Mouse (Mus musculus): ENCODE results near the gene Ahcyl2. TPM values are rescaled to one million over a fixed set of nuclear protein-coding genes. Genes with fewer than 3 reads are reported as not detected.
"Not testable (repeated sequence)": the region's sequence is repeated elsewhere in the genome, so short reads cannot be mapped to it uniquely, and the experiment has no call there.

Gene Ahcyl2
- polyA plus RNA-seq, 1 experiment from 2014 or later, result 9.5 TPM

DNA sequence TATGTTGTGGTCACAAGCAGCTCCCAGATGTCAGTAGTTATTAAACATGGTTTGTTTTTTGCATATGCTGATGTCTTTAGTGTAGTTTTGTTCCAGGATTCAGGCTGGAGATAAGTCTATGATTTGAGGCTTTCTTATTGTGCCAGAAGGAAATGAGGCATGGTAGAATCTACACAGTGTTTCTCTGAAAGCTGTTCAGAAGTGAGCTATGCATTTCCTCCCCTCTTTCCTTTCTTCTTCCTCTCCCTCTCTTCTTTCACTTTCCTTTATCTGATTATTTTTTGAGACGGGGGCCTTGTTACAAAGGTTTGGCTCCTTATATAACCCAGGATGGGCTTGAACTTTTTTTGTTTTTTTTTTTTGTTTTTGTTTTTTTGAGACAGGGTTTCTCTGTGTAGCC is 25.7 kb downstream of the Ahcyl2 start:
- WGBS, result 69% methylated on average over 1 of the region's 1 CpGs
- Histone ChIP-seq H3K9ac (no peak overlapping the region), H3K4me3 (no peak overlapping the region), H3K9me3 (no peaks in the 10 kb centered on the region), H3K4me2 (no peak overlapping the region), H3K4me1 (no peaks in the 10 kb centered on the region), H3K36me3 (no peaks in the 10 kb centered on the region), H3K27me3 (no peaks in the 10 kb centered on the region), H3K27ac (no peak overlapping the region)
- ATAC-seq (ENCODE audit: borderline replicate concordance, extremely low read depth, low FRiP score, low TSS enrichment), result no peak

GRCm38 (mm10) chr6:29794582-29794981 is 26.8 kb downstream of the Ahcyl2 start:
- Histone ChIP-seq H3K27ac (no peak overlapping the region), H3K4me1 (no peaks in the 10 kb centered on the region), H3K9ac (no peak overlapping the region), H3K27me3 (no peaks in the 10 kb centered on the region), H3K9me3 (no peaks in the 10 kb centered on the region), H3K4me3 (no peak overlapping the region), H3K4me2 (no peak overlapping the region), H3K36me3 (no peaks in the 10 kb centered on the region)
- ATAC-seq (ENCODE audit: borderline replicate concordance, extremely low read depth, low FRiP score, low TSS enrichment), result no peak
- 79% methylated on average over 6 of the region's 6 CpGs for WGBS

DNA sequence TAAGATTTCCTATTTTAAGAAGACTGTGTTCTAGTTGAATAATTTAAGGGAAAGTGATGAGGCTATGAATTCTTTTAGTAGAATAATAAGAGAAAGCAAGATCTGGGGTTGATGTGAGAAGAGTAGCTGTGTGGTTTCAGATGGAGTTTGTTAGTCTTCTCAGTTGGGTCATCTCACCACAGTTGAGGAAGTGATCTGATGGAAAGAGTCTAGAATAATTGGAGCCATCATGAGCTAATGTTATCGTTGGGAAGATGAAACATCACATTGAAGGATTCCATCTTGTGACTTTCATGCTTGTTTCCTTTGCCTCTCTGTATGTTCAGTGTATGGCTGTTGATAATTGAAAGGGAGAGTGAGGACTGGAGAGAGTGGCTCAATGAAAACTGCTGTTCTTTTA is 35.2 kb downstream of the Ahcyl2 start:
- Histone ChIP-seq H3K36me3 (no peaks in the 10 kb centered on the region), H3K27ac (no peak overlapping the region), H3K9ac (no peak overlapping the region), H3K4me2 (no peak overlapping the region), H3K27me3 (no peaks in the 10 kb centered on the region), H3K4me3 (no peak overlapping the region), H3K9me3 (no peaks in the 10 kb centered on the region), H3K4me1 (no peaks in the 10 kb centered on the region)
- no peak for ATAC-seq (ENCODE audit: borderline replicate concordance, extremely low read depth, low FRiP score, low TSS enrichment)
- 84% methylated on average over 1 of the region's 1 CpGs for WGBS

DNA sequence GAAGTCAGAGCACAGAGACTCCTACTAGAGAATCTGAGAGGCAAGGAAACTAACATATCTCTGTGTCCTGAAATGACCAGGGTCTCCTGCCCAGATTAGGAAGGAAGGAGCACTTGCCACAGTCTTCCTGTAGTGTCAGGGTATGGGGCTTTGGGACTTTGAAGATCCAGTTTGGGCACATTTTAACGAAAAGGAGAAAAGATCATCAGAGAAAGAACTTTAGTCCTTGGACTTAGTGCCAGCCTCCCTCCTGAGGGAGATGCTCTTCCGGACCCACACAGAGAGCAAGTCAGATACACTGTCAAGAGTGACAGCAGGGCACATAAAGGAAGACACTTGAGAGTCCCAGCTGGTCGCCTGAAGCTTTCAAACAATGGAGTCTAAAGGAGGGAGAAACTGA is 36.2 kb downstream of the Ahcyl2 start:
- Histone ChIP-seq H3K27ac (no peak overlapping the region), H3K9me3 (no peaks in the 10 kb centered on the region), H3K4me2 (no peak overlapping the region), H3K9ac (no peak overlapping the region), H3K4me1 (no peaks in the 10 kb centered on the region), H3K4me3 (no peak overlapping the region), H3K36me3 (no peaks in the 10 kb centered on the region), H3K27me3 (no peaks in the 10 kb centered on the region)
- no peak for ATAC-seq (ENCODE audit: borderline replicate concordance, extremely low read depth, low FRiP score, low TSS enrichment)
- WGBS, result 52% methylated on average over 3 of the region's 3 CpGs

DNA sequence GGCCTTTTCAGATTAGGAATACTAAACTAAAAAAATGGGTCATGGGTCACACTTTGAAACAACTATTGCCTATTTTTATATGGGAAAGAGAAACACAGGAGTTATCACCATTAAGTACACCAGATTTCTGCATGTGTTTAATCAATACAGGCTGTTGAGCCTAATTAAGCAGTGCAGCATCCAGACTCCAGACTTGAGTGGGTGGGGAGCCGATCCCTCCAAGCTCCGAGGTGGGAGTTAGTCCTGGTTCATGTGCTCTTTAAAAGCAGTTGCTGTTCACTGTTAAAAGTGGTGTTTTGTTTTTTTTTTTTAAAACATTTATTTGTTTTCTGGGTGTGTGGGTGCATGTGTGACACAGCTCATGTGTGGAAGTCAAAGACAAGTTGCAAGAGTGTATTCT is 37.6 kb downstream of the Ahcyl2 start:
- no peak for ATAC-seq (ENCODE audit: borderline replicate concordance, extremely low read depth, low FRiP score, low TSS enrichment)
- Histone ChIP-seq H3K9ac (no peak overlapping the region), H3K4me3 (no peak overlapping the region), H3K4me2 (no peak overlapping the region), H3K27me3 (no peaks in the 10 kb centered on the region), H3K27ac (no peak overlapping the region), H3K4me1 (no peaks in the 10 kb centered on the region), H3K36me3 (no peaks in the 10 kb centered on the region), H3K9me3 (no peaks in the 10 kb centered on the region)
- WGBS, result 82% methylated on average over 2 of the region's 2 CpGs

DNA sequence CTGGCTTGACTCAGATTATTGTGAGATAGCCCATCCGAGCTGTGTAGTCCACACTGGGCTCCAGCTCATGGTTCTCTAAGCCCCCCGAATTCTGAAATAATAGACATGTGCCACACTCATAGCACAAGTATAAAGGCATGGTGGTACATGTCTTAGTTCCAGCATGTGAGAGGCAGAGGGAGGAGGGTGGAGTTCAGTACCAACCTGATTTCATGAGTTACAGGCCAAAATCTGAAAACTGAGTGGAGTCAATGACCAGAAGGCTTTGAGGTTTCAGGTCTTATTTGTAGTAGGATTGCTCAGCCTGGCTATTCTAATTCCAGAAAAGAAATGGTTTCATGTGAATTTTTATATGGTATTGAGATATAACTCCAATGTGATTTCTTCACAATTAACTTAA is 44.3 kb downstream of the Ahcyl2 start:
- H3K9ac ChIP-seq, result no peak overlapping the region
- H3K27ac ChIP-seq, result no peak overlapping the region
- no peaks in the 10 kb centered on the region for H3K4me1 ChIP-seq
- 86% methylated on average over 2 of the region's 2 CpGs for WGBS
- H3K27me3 ChIP-seq, result no peaks in the 10 kb centered on the region
- no peaks in the 10 kb centered on the region for H3K36me3 ChIP-seq
- no peak for ATAC-seq (ENCODE audit: borderline replicate concordance, extremely low read depth, low FRiP score, low TSS enrichment)
- no peak overlapping the region for H3K4me3 ChIP-seq
- H3K4me2 ChIP-seq, result no peak overlapping the region
- H3K9me3 ChIP-seq, result no peaks in the 10 kb centered on the region

DNA sequence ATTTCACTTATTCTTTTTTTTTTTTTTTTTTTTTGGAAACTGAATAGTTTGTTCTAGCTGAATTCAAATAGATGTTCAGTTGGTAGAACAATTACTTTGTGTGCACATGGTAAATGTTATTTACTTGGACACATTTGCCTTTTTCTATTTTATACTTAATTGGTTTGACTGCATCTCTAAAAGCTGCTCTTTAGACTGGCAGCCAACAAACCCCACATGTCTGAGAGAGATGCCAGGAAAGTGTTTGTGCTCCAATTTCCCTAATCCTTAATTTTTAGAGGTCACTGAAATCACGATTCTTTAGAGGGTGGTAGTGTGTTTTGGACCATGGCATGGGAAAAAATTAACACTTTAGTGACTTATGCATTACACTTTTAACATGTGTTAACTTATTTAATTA is 44.8 kb downstream of the Ahcyl2 start:
- Histone ChIP-seq H3K27ac (no peak overlapping the region), H3K27me3 (no peaks in the 10 kb centered on the region), H3K4me3 (no peak overlapping the region), H3K4me1 (no peaks in the 10 kb centered on the region), H3K4me2 (no peak overlapping the region), H3K36me3 (no peaks in the 10 kb centered on the region), H3K9ac (no peak overlapping the region), H3K9me3 (no peaks in the 10 kb centered on the region)
- ATAC-seq (ENCODE audit: borderline replicate concordance, extremely low read depth, low FRiP score, low TSS enrichment), result no peak
- WGBS, result 49% methylated on average over 1 of the region's 1 CpGs

GRCm38 (mm10) chr6:29814616-29815015 is 46.8 kb downstream of the Ahcyl2 start:
- no peak for ATAC-seq (ENCODE audit: borderline replicate concordance, extremely low read depth, low FRiP score, low TSS enrichment)
- Histone ChIP-seq H3K27ac (no peak overlapping the region), H3K4me3 (no peak overlapping the region), H3K27me3 (no peaks in the 10 kb centered on the region), H3K4me1 (no peaks in the 10 kb centered on the region), H3K9me3 (no peaks in the 10 kb centered on the region), H3K9ac (no peak overlapping the region), H3K36me3 (no peaks in the 10 kb centered on the region), H3K4me2 (no peak overlapping the region)
- WGBS, result 40% methylated on average over 2 of the region's 2 CpGs

DNA sequence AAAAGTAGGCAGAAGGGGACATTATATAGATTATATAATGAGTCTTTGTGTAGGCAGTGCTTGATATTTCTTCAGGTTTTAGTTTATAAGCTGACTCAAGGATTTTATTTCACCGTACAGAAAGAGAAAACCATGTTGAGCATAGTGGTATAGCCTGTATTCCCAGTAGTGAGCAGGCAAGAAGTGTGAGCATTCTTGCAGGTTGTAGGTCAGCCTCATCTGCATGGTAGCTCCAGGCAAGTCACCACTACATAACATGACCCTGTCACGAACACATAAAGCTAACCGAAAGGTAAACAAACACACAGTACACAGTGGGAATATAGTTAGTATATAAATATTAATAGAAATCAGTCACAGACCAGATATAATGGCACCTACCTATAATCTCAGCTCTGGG is 47.2 kb downstream of the Ahcyl2 start:
- Histone ChIP-seq H3K27ac (no peak overlapping the region), H3K9ac (no peak overlapping the region), H3K4me1 (no peaks in the 10 kb centered on the region), H3K36me3 (no peaks in the 10 kb centered on the region), H3K9me3 (no peaks in the 10 kb centered on the region), H3K27me3 (no peaks in the 10 kb centered on the region), H3K4me3 (no peak overlapping the region), H3K4me2 (no peak overlapping the region)
- WGBS, result 71% methylated on average over 3 of the region's 3 CpGs
- no peak for ATAC-seq (ENCODE audit: borderline replicate concordance, extremely low read depth, low FRiP score, low TSS enrichment)

DNA sequence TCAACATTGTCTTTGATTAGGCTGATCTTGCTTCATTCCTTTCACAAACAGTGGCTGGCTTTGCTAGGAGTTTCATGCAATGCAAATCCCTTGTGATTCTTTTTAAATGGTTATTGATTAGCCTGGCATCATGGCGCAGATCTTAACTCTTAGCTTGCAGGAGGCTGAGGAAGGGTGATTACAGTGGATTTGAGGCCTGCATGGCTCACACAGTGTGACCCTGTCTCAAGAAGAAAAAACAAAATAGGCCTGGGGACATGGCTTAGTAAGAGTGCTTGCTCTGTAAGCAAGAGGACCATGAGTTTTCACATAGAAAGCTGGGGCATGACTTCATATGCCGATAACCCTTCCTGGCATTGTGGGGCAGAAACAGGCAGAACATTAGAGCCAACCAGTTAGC is 47.8 kb downstream of the Ahcyl2 start:
- H3K9me3 ChIP-seq, result no peaks in the 10 kb centered on the region
- no peaks in the 10 kb centered on the region for H3K4me1 ChIP-seq
- H3K27me3 ChIP-seq, result no peaks in the 10 kb centered on the region
- no peaks in the 10 kb centered on the region for H3K36me3 ChIP-seq
- no peak overlapping the region for H3K27ac ChIP-seq
- H3K4me3 ChIP-seq, result no peak overlapping the region
- no peak for ATAC-seq (ENCODE audit: borderline replicate concordance, extremely low read depth, low FRiP score, low TSS enrichment)
- no peak overlapping the region for H3K4me2 ChIP-seq
- WGBS, result 94% methylated on average over 2 of the region's 2 CpGs
- H3K9ac ChIP-seq, result no peak overlapping the region

GRCm38 (mm10) chr6:29816371-29816770 is 48.6 kb downstream of the Ahcyl2 start:
- H3K36me3 ChIP-seq; ATAC-seq (ENCODE audit: borderline replicate concordance, extremely low read depth, low FRiP score, low TSS enrichment); H3K4me3 ChIP-seq; H3K27ac ChIP-seq; H3K9me3 ChIP-seq; H3K9ac ChIP-seq; H3K4me2 ChIP-seq; H3K4me1 ChIP-seq; H3K27me3 ChIP-seq: not testable (repeated sequence)
- 85% methylated on average over 12 of the region's 12 CpGs for WGBS

DNA sequence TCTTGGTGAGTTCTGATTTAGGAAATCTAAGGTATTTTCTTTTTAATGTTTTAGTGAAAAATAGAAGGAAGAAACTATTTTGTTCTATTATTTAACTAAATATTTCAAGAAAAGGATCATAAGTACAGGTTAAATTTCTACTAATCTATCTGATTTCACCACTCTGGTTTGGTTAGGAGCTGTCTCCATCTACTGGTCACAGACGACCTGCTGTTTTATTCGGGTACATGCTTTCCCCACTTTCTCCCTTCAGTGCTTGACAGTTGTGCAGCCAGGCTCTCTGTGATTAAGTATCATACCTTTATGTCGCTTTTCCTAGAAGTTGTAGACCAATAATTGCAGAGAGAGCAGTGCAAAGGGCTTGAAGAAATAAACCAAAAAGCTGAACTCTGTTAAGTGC is 51.5 kb downstream of the Ahcyl2 start:
- 24% methylated on average over 3 of the region's 3 CpGs for WGBS
- no peaks in the 10 kb centered on the region for H3K9me3 ChIP-seq
- H3K27me3 ChIP-seq, result no peaks in the 10 kb centered on the region
- ATAC-seq (ENCODE audit: borderline replicate concordance, extremely low read depth, low FRiP score, low TSS enrichment), result no peak
- H3K9ac ChIP-seq, result no peak overlapping the region
- no peak overlapping the region for H3K4me3 ChIP-seq
- no peaks in the 10 kb centered on the region for H3K36me3 ChIP-seq
- H3K4me2 ChIP-seq, result no peak overlapping the region
- H3K4me1 ChIP-seq, result no peaks in the 10 kb centered on the region
- H3K27ac ChIP-seq, result no peak overlapping the region

DNA sequence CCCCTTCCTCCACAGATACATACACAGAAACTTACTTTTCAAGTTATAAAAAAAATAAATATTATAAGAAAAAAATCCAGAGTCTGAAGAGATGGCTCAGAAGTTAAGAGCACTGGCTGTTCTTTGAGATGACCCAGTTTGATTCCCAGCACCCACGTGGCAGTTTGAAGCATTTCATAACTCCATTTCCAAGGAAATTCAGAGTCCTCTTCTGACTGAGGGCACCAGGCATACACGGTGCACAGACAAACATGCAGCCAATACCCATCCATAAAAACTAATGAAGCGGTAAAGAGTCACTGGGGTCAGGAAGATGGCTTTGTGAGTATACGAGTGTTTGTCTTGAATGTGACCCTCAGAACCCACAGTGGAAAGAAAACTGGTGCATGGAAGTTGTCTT is 52.5 kb downstream of the Ahcyl2 start:
- ATAC-seq (ENCODE audit: borderline replicate concordance, extremely low read depth, low FRiP score, low TSS enrichment), result no peak
- no peak overlapping the region for H3K27ac ChIP-seq
- 75% methylated on average over 4 of the region's 4 CpGs for WGBS
- H3K4me2 ChIP-seq, result no peak overlapping the region
- H3K9me3 ChIP-seq, result no peaks in the 10 kb centered on the region
- H3K4me1 ChIP-seq, result no peaks in the 10 kb centered on the region
- H3K36me3 ChIP-seq, result no peaks in the 10 kb centered on the region
- H3K4me3 ChIP-seq, result no peak overlapping the region
- H3K27me3 ChIP-seq, result no peaks in the 10 kb centered on the region
- no peak overlapping the region for H3K9ac ChIP-seq
